Mouse (Mus musculus) olfactory bulb, adult 2 months (tissue): ENCODE data around the gene Dnaic2. TPM values are rescaled to one million over a fixed set of nuclear protein-coding genes. Genes with fewer than 3 reads are reported as not detected.

Source experiments
- H3K27ac ChIP-seq: fragments of 200-500 bp; 2 replicates; pipeline ENCODE4 v1.5.1; 2012; ENCODE audit warnings: low read depth, low read length; ENCODE audit not compliant: insufficient read depth
- H3K4me1 ChIP-seq: fragments of 200-500 bp; 2 replicates; pipeline ENCODE4 v1.6.1; 2012; ENCODE audit warnings: low read length; ENCODE audit not compliant: control insufficient read depth, insufficient read depth
- H3K4me3 ChIP-seq: fragments of 200-500 bp; 2 replicates; pipeline ENCODE4 v1.5.1; 2012; ENCODE audit warnings: mild to moderate bottlenecking, low read depth, low read length, moderate library complexity; ENCODE audit not compliant: insufficient read depth
- CTCF ChIP-seq: fragments of 200-500 bp; IDR thresholded peaks from 2 replicates; pipeline ENCODE4 v1.5.1; 2012; ENCODE audit warnings: low read depth, mild to moderate bottlenecking, low read length, moderate library complexity; ENCODE audit not compliant: insufficient read depth
- POLR2A ChIP-seq: fragments of 200-500 bp; IDR thresholded peaks from 2 replicates; pipeline ENCODE4 v1.6.1; 2012; ENCODE audit warnings: mild to moderate bottlenecking, low read depth, low read length, moderate library complexity; ENCODE audit not compliant: insufficient read depth
- WGBS: fragments of 180-500 bp; shearing (Covaris S2); methylation state at CpG from one replicate; pipeline ENCODE4 v1.1.7; 2018; 5-methylcytosine and 5-hydroxymethylcytosine counted together
- polyA plus RNA-seq: library from polyadenylated mRNA; stranded (reverse); fragments of >200 nt; gene quantifications from 2 replicates; pipeline ENCODE4 v1.2.4, GENCODE M21; 2012; ENCODE audit warnings: low replicate concordance; ENCODE audit not compliant: missing spikeins, insufficient read depth, insufficient read length

Gene Dnaic2
- polyA plus RNA-seq, 1 experiment = not detected

- Histone ChIP-seq H3K4me1 (peaks cover 2% of the 10 kb centered on the region; the same call in 1 of the 2 replicates), H3K4me3 (no peak overlapping the region), H3K27ac (no peak overlapping the region)
- 77% methylated on average over 6 of the region's 6 CpGs for WGBS
- TF ChIP-seq CTCF (no peak), POLR2A (no peak)
These were observed 12.7 kb upstream of the Dnaic2 start for GRCm38 (mm10) chr11:114714526-114714925.

DNA sequence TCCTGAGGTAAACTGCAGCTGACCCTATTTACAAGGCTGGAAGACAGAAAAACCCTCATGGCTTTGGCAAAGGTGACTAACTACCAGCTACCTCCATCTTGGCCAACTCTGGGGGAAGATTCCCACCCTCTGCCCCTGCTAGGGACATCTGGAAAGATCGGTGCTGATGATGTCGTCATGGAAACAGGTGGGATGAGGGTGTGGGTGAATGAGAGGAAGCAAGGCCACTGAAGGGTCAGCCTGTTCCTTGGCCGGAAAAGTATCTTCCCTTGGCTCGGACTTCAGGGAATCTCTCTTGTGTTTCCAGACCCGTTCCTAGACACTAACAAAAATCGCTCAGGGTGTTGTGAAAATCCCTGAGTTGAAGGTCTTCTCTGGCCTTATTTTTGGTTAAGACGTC is 11.7 kb upstream of the Dnaic2 start:
- 79% methylated on average over 7 of the region's 7 CpGs for WGBS
- no peak overlapping the region for H3K27ac ChIP-seq
- peaks cover 2% of the 10 kb centered on the region; the same call in 1 of the 2 replicates for H3K4me1 ChIP-seq
- no peak overlapping the region for H3K4me3 ChIP-seq
- TF ChIP-seq POLR2A (no peak), CTCF (no peak)

DNA sequence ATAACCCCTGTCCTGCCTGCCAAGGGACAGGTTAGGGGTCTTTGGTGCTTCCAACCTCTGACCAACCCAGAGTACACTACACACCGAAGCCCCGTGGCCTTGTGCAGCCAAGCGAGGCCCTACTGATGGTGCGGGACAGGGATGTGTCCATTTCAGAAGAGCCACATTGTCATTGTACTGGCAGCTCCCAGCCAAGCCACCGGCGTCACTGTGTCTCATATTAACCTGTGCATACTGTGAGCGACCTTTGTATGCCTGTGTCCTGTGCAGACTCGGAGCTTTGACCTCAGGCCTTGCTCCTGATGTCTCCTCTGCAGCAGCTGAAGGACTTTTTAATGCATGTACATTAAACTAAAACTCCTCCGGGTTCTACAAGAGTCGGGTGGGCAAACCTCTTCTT is 6.7 kb upstream of the Dnaic2 start:
- H3K4me1 ChIP-seq = peaks cover 8% of the 10 kb centered on the region; the same call in 1 of the 2 replicates
- H3K4me3 ChIP-seq = no peak overlapping the region
- H3K27ac ChIP-seq = no peak overlapping the region
- no peak for TF ChIP-seq CTCF
- TF ChIP-seq POLR2A = no peak
- WGBS = 94% methylated on average over 10 of the region's 10 CpGs

DNA sequence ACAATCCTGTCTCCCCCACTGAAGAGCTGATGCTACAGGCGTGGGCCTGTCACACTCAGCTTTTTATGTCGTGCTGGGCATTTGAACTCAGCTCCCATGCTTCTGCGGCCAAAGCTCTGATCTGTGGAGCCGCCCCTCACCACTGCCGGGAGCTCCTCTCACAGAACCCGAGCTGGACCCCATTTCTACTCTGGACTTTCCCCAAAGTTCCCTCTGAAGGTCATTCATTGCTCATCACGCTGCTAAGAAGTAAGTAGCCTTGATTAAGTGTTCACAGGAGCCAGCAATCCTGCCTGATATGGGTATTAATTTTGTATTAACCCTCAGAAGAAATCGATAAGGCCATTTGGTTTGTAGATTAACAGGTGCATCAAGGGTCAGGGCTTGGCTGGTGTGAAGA is 4.8 kb upstream of the Dnaic2 start:
- TF ChIP-seq CTCF (no peak), POLR2A (no peak)
- H3K4me3 ChIP-seq = no peak overlapping the region
- 88% methylated on average over 8 of the region's 8 CpGs for WGBS
- H3K4me1 ChIP-seq = peaks cover 12% of the 10 kb centered on the region
- no peak overlapping the region for H3K27ac ChIP-seq

DNA sequence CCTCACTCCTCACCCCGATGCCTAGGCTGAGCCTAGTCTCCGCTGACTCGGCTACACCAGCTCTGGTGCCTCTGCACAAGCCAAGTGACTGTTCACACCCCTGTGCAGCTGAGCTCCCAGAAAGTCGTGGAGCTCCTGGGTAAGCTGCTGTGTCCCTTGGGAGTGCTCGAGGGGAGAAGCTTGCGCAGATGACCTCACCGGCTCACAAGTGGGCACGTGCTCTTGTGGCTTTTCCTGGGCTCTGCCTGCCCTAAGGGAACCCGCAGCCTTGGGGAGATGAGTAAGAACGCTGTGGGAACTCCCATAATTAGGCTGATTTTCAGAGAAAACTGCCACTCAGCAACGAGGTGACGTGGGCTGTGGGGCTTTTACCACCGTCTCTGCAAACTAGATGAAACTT is 4.2 kb upstream of the Dnaic2 start:
- WGBS = 56% methylated on average over 13 of the region's 13 CpGs
- no peak overlapping the region for H3K4me3 ChIP-seq
- TF ChIP-seq POLR2A (no peak), CTCF (no peak)

GRCm38 (mm10) chr11:114724787-114725590 is 2.2 kb upstream of the Dnaic2 start:
- H3K27ac ChIP-seq = no peak overlapping the region
- no peak overlapping the region for H3K4me3 ChIP-seq
- TF ChIP-seq CTCF = no peak
- TF ChIP-seq POLR2A = no peak
- H3K4me1 ChIP-seq = peaks cover 30% of the 10 kb centered on the region
- 55% methylated on average over 11 of the region's 11 CpGs for WGBS

More for the DNA sequence above, 4.2 kb upstream of the Dnaic2 start:
- peaks cover 17% of the 10 kb centered on the region for H3K4me1 ChIP-seq
- H3K27ac ChIP-seq = no peak overlapping the region

DNA sequence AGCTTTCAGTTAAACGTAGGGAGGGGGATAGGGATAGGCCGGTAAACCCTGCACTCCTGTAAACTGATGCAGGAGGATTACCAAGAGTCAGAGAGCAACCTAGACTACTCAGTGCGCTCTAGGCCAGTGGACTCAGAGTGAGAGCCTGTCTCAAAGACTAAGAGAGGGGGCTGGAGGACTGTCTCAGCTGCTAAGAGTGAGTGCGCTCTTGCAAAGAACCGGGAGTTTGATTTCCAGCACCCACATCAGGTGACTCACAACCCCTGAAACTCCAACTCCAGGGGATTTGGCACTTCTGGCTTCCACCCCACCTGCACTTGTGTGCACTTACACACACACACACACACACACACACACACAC is 598 bp downstream of the Dnaic2 start:
- no peak for TF ChIP-seq CTCF
- no peak for TF ChIP-seq POLR2A
- 40% methylated on average over 5 of the region's 5 CpGs for WGBS
- Histone ChIP-seq H3K4me1 (peaks cover 29% of the 10 kb centered on the region), H3K4me3 (0 out of 2 replicates have a peak overlapping the region, but pooled peaks have one; percentile 24), H3K27ac (no peak overlapping the region)

DNA sequence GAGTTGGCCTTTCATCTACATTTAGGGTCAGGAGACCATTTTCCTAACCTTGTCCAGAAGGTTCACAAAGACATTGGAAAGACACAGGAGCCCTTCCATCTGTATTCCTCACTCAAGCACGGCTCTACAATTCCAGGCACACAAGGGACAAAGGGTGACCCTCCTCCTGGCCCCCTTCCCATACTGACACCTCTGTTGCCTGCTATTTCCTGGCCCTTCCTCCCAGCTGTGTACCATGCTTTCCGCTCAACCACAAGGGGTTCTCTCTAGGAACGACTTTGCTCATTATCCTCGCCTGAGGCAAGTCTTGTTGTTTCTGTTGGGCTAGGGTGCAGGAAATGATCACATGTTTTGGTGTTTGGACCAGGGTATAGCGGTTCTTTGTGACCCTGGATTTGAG is 1.1 kb downstream of the Dnaic2 start:
- WGBS = 61% methylated on average over 5 of the region's 5 CpGs
- Histone ChIP-seq H3K4me3 (no peak overlapping the region), H3K27ac (no peak overlapping the region), H3K4me1 (peaks cover 25% of the 10 kb centered on the region)
- TF ChIP-seq CTCF = no peak
- no peak for TF ChIP-seq POLR2A

GRCm38 (mm10) chr11:114729832-114730363 is 2.7 kb downstream of the Dnaic2 start:
- TF ChIP-seq CTCF = no peak
- TF ChIP-seq POLR2A = no peak
- H3K4me1 ChIP-seq = peaks cover 25% of the 10 kb centered on the region
- H3K27ac ChIP-seq = no peak overlapping the region
- no peak overlapping the region for H3K4me3 ChIP-seq
- WGBS = 62% methylated on average over 6 of the region's 6 CpGs
